Mouse (Mus musculus) stomach, embryonic 15.5 days (tissue): Measurements from ENCODE around the gene Cmss1. TPM values are rescaled to one million over a fixed set of nuclear protein-coding genes. Genes with fewer than 3 reads are reported as not detected.
A peak's percentile ranks its signal among the peaks of the same experiment; 100 is the strongest.
"Not testable (repeated sequence)": the region's sequence is repeated elsewhere in the genome, so short reads cannot be mapped to it uniquely, and the experiment has no call there.

Experiments
- ATAC-seq: fragments of 200-750 bp; cut with Nextera tagmentation; 2 replicates; pipeline ENCODE4 v1.8.0; 2017; ENCODE audit warnings: low read depth, moderate number of reproducible peaks, moderate TSS enrichment; ENCODE audit not compliant: insufficient read depth, low FRiP score
- H3K27ac ChIP-seq: fragments of 300-500 bp; sonication (generic); 2 replicates; pipeline ENCODE4 v1.5.1; 2015; ENCODE audit warnings: mild to moderate bottlenecking, inconsistent platforms
- H3K27me3 ChIP-seq: fragments of 300-500 bp; sonication (generic); replicated peaks from 2 replicates; pipeline ENCODE4 v1.6.1; 2015; ENCODE audit warnings: inconsistent platforms
- H3K36me3 ChIP-seq: fragments of 300-500 bp; sonication (generic); 2 replicates; pipeline ENCODE4 v1.6.1; 2015; ENCODE audit warnings: inconsistent platforms
- H3K4me1 ChIP-seq: fragments of 300-500 bp; sonication (generic); 2 replicates; pipeline ENCODE4 v1.6.1; 2015; ENCODE audit warnings: inconsistent platforms
- H3K4me2 ChIP-seq: fragments of 300-500 bp; sonication (generic); 2 replicates; pipeline ENCODE4 v1.6.1; 2015; ENCODE audit warnings: mild to moderate bottlenecking, inconsistent platforms
- H3K4me3 ChIP-seq: fragments of 300-500 bp; sonication (generic); replicated peaks from 2 replicates; pipeline ENCODE4 v1.5.1; 2015; ENCODE audit warnings: inconsistent platforms
- H3K9ac ChIP-seq: fragments of 300-500 bp; sonication (generic); 2 replicates; pipeline ENCODE4 v1.6.1; 2015; ENCODE audit warnings: inconsistent platforms
- H3K9me3 ChIP-seq: fragments of 300-500 bp; sonication (generic); 2 replicates; pipeline ENCODE4 v1.6.1; 2016; ENCODE audit warnings: inconsistent platforms
- WGBS: fragments of 180-500 bp; shearing (Covaris S2); methylation state at CpG from one replicate; pipeline ENCODE4 v1.1.7; 2015; 5-methylcytosine and 5-hydroxymethylcytosine counted together
- polyA plus RNA-seq: library from polyadenylated mRNA; unstranded; fragments of >200 nt; fragmentation: Nextera tagmentation; extraction: Ambion mirVana; gene quantifications from 2 replicates; pipeline ENCODE4 v1.2.1, GENCODE M21; 2015

The Cmss1 gene
- polyA plus RNA-seq, 1 experiment from 2014 or later: 45.8 TPM

DNA sequence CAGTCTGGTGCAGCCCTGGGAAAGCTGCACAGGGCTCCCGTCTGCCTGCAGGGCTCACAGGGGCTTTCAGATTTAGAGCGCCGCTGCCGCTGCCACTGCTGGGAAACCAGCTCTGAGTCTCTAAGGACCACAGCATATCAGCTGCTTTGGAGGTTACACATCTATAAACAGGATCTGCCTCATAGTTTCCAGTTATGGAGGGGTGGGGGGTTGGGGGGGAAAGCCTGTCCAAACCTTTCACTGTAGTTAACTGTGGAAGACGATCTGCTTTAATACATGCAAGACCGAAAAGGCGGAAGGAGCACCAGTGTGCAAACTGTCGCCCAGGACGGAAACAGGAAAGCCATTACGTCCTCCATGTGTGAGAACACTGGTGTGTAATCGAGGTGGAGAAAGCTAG lies 213.5 kb downstream of the Cmss1 start:
- H3K36me3 ChIP-seq: no peaks in the 10 kb centered on the region
- peak overlapping the region; percentile 40; the same call in 1 of the 2 replicates for H3K27ac ChIP-seq
- H3K4me2 ChIP-seq: no peak overlapping the region
- no peak overlapping the region for H3K4me3 ChIP-seq
- no peak overlapping the region for H3K9ac ChIP-seq
- H3K27me3 ChIP-seq: no peaks in the 10 kb centered on the region
- 57% methylated on average over 11 of the region's 11 CpGs for WGBS
- ATAC-seq: no peak
- H3K4me1 ChIP-seq: no peaks in the 10 kb centered on the region
- no peaks in the 10 kb centered on the region for H3K9me3 ChIP-seq

DNA sequence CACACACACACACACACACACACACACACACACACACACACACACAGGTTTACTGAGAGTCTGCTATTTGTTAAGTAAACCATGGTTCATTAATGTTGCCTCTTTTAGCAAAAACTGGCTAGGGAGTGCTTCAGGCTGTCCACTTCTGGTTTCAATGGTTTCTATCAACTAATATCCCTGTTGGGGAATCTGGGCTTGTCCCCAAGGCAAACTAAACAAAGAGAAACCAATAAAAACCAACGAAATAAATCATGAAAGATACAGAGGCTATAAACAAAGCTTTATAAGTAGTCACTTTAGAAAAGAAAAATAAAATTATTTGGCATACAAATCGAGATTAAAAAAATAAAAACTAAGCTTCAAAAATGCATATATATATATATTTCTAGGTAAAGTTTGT lies 214.2 kb downstream of the Cmss1 start:
- 60% methylated on average over 2 of the region's 2 CpGs for WGBS
- Histone ChIP-seq H3K4me1 (no peaks in the 10 kb centered on the region), H3K27me3 (no peaks in the 10 kb centered on the region), H3K4me3 (no peak overlapping the region), H3K27ac (no peak overlapping the region), H3K9me3 (no peaks in the 10 kb centered on the region), H3K36me3 (no peaks in the 10 kb centered on the region), H3K9ac (no peak overlapping the region), H3K4me2 (no peak overlapping the region)
- no peak for ATAC-seq

DNA sequence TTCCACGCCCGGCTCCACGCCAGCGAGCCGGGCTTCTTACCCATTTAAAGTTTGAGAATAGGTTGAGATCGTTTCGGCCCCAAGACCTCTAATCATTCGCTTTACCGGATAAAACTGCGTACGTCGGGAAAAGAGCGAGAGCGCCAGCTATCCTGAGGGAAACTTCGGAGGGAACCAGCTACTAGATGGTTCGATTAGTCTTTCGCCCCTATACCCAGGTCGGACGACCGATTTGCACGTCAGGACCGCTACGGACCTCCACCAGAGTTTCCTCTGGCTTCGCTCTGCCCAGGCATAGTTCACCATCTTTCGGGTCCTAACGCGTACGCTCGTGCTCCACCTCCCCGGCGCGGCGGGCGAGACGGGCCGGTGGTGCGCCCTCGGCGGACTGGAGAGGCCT lies 215.5 kb downstream of the Cmss1 start:
- not testable (repeated sequence) for ATAC-seq, H3K4me2 ChIP-seq, H3K4me3 ChIP-seq, H3K4me1 ChIP-seq, H3K9ac ChIP-seq, H3K9me3 ChIP-seq, H3K27ac ChIP-seq, H3K27me3 ChIP-seq, H3K36me3 ChIP-seq
- 32% methylated on average over 28 of the region's 39 CpGs for WGBS

DNA sequence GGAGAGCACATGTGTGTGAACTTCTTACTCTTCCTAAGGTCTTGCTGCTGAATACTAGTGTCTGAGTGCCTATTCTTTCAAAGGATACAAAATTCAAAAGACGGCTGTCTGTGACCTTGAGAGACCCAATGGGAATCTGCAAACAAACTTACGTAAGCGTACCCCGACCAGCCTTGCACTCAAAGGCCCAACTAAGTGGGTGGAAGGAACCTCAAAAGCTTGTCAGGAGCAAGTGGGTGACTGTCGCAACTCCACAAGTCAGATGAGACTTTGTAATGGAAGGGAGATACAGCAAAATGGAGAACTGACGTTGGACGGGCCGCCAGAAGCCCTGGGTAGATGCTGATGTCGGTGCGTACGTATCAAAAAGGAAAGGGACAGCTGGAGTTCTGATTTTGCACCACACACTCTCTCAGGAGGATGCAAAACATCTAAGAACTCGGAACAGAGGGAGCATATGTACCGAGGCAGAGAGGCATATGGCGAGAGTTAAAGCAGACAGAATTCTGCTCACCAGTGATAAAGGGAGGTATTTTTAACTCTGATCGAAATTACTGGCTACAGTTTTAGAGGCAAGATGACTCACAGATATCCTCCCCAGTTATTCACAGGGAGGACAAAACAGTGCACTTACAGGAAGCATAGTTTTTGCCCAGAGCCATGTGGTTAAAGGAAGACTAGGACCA lies 217.0 kb downstream of the Cmss1 start:
- no peak overlapping the region for H3K4me2 ChIP-seq
- no peak overlapping the region for H3K27ac ChIP-seq
- no peak for ATAC-seq
- H3K9me3 ChIP-seq: no peaks in the 10 kb centered on the region
- H3K27me3 ChIP-seq: no peaks in the 10 kb centered on the region
- no peak overlapping the region for H3K4me3 ChIP-seq
- H3K4me1 ChIP-seq: no peaks in the 10 kb centered on the region
- H3K36me3 ChIP-seq: no peaks in the 10 kb centered on the region
- 85% methylated on average over 15 of the region's 15 CpGs for WGBS
- H3K9ac ChIP-seq: no peak overlapping the region

GRCm38 (mm10) chr16:57384274-57384673 lies 222.4 kb downstream of the Cmss1 start:
- H3K27ac ChIP-seq: no peak overlapping the region
- H3K4me1 ChIP-seq: no peaks in the 10 kb centered on the region
- no peaks in the 10 kb centered on the region for H3K36me3 ChIP-seq
- no peaks in the 10 kb centered on the region for H3K9me3 ChIP-seq
- H3K4me3 ChIP-seq: no peak overlapping the region
- H3K27me3 ChIP-seq: no peaks in the 10 kb centered on the region
- H3K9ac ChIP-seq: no peak overlapping the region
- ATAC-seq: no peak
- H3K4me2 ChIP-seq: no peak overlapping the region
- WGBS: 95% methylated on average over 2 of the region's 2 CpGs

DNA sequence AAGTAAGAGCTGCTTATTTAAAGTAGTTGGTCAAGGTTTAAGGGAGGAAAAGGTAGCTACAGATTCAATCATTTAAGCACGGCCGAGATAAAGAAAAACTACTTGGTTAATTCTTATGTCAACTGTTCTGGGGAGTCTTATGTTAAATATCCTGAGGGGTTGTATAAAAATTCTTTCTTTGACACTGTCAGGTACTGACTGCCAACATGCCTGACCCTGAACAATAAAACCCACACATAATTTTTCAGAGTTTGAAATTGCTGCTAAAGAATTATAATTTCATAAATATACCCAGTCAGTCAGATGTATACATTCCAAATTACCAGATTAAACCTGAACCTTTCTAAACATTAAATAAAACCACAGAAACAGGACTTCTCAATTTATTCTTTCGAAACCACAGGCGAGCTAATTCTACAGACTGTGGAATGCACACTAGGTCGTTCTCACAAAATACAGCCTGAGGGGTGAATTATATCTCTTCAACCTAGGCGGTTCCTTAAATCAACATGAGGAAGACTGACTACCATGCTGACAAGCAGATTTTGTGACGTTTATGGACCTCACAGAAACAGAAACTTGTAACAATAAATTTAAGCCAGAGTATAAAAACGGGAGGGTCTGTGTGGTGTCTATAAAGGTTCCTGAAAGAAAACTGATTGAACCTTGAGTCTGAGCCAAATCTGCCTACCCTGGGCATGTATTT lies 223.2 kb downstream of the Cmss1 start:
- Histone ChIP-seq H3K27ac (no peak overlapping the region), H3K4me2 (no peak overlapping the region), H3K4me3 (no peak overlapping the region), H3K27me3 (no peaks in the 10 kb centered on the region), H3K9me3 (no peaks in the 10 kb centered on the region), H3K4me1 (no peaks in the 10 kb centered on the region), H3K36me3 (no peaks in the 10 kb centered on the region), H3K9ac (no peak overlapping the region)
- no peak for ATAC-seq
- 39% methylated on average over 8 of the region's 8 CpGs for WGBS

GRCm38 (mm10) chr16:57378631-57379330 lies 227.9 kb downstream of the Cmss1 start:
- ATAC-seq: no peak

DNA sequence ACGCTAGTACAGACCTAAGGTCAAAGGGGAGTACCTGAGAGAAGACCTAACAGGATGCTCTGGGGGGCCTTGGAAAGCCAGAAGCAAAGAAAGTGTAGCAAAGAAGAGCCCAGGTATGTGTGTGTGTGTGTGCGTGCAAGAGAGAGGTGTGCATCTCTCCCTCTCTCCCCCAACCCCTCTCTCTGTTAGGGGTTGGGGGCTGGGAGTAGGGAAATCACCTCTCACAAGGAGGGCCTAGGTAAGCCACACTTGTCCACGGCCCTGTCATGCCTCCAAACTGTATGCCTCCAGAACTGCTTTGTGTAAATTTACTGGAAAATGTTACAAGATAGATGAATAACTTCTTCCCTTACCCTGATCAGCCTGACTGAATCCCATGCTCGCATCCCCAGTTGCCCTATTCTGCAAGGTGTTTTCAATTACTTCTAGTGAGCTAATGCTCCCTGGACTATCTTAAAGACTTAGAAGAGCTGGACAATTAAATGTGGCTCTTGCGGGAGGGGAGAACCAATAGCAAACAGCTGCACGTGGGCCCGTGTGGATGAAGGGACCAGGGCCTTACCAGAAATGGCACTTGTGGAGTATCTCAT lies 231.3 kb downstream of the Cmss1 start:
- WGBS: 81% methylated on average over 7 of the region's 7 CpGs
- no peak for ATAC-seq
- 0 out of 2 replicates have a peak, but pooled peaks cover 2% of the 10 kb centered on the region for H3K4me1 ChIP-seq
- H3K27me3 ChIP-seq: no peaks in the 10 kb centered on the region
- no peak overlapping the region for H3K9ac ChIP-seq
- H3K27ac ChIP-seq: no peak overlapping the region
- no peaks in the 10 kb centered on the region for H3K9me3 ChIP-seq
- H3K36me3 ChIP-seq: no peaks in the 10 kb centered on the region
- no peak overlapping the region for H3K4me2 ChIP-seq
- H3K4me3 ChIP-seq: no peak overlapping the region

More at GRCm38 (mm10) chr16:57378631-57379330, 227.9 kb downstream of the Cmss1 start:
- H3K4me2 ChIP-seq: no peak overlapping the region
- WGBS: 85% methylated on average over 9 of the region's 9 CpGs
- H3K4me1 ChIP-seq: no peaks in the 10 kb centered on the region
- no peaks in the 10 kb centered on the region for H3K9me3 ChIP-seq
- H3K4me3 ChIP-seq: no peak overlapping the region
- H3K9ac ChIP-seq: no peak overlapping the region
- H3K27me3 ChIP-seq: no peaks in the 10 kb centered on the region
- no peaks in the 10 kb centered on the region for H3K36me3 ChIP-seq
- H3K27ac ChIP-seq: no peak overlapping the region

GRCm38 (mm10) chr16:57372156-57372555 lies 234.5 kb downstream of the Cmss1 start:
- WGBS: 80% methylated on average over 3 of the region's 3 CpGs
- no peaks in the 10 kb centered on the region for H3K9me3 ChIP-seq
- H3K4me1 ChIP-seq: peaks cover 8% of the 10 kb centered on the region; the same call in 1 of the 2 replicates
- H3K27me3 ChIP-seq: no peaks in the 10 kb centered on the region
- H3K27ac ChIP-seq: no peak overlapping the region
- no peak for ATAC-seq
- no peaks in the 10 kb centered on the region for H3K36me3 ChIP-seq
- H3K4me2 ChIP-seq: no peak overlapping the region
- no peak overlapping the region for H3K9ac ChIP-seq
- no peak overlapping the region for H3K4me3 ChIP-seq

DNA sequence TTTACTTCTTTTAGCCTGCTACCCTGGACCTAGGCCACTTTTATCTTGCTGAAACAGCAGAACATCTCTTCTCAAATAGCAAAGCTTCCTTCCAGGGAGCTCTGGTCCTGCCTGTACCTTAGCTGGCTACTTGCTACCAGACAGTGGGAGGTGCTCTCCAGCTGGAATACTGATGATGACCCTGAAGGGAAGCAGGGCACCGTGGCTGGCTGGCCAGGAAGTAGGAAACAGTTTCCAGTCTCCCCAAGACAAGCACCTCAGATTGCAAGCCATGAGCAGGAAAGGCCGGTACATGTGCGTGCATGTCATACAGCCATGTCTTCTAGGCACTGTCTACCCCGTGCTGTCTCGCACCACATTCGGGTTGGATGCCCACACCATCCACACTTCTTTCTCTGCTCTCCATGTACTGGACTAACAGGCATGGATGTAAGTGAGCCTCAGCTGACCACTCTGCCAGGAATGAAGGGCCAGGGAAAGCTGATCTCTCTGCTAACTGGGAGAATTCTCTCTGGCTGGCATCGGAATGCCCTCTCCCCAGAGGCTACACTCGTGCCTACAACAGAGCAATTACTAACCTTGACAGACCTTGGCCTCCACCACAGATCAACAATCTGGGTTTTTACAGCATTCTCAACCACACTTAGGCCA lies 236.7 kb downstream of the Cmss1 start:
- no peak for ATAC-seq
- Histone ChIP-seq H3K27me3 (no peaks in the 10 kb centered on the region), H3K4me3 (no peak overlapping the region), H3K4me1 (peaks cover 8% of the 10 kb centered on the region; the same call in 1 of the 2 replicates), H3K27ac (no peak overlapping the region), H3K9ac (no peak overlapping the region), H3K36me3 (no peaks in the 10 kb centered on the region), H3K9me3 (no peaks in the 10 kb centered on the region), H3K4me2 (no peak overlapping the region)
- WGBS: 80% methylated on average over 8 of the region's 8 CpGs

GRCm38 (mm10) chr16:57366941-57367694 lies 239.5 kb downstream of the Cmss1 start:
- 39% methylated on average over 18 of the region's 18 CpGs for WGBS
- H3K27me3 ChIP-seq: no peaks in the 10 kb centered on the region
- H3K9me3 ChIP-seq: no peaks in the 10 kb centered on the region
- no peak overlapping the region for H3K4me3 ChIP-seq
- no peak for ATAC-seq
- no peak overlapping the region for H3K4me2 ChIP-seq
- no peaks in the 10 kb centered on the region for H3K36me3 ChIP-seq
- H3K4me1 ChIP-seq: peaks cover 11% of the 10 kb centered on the region; the same call in 1 of the 2 replicates
- H3K27ac ChIP-seq: peak overlapping the region; percentile 73
- H3K9ac ChIP-seq: no peak overlapping the region
